Mouse (Mus musculus) gastrocnemius, postnatal 14 days (tissue): Measurements from ENCODE around the gene Scfd2. TPM values are rescaled to one million over a fixed set of nuclear protein-coding genes. Genes with fewer than 3 reads are reported as not detected.

ENCODE experiments used
- DNase-seq: peaks from one replicate; pipeline ENCODE4 v3.0.0; 2021; ENCODE audit warnings: mixed read lengths
- intact Hi-C: fragments of 180-260 bp; cut with DNase I; formaldehyde crosslinking; loops from one replicate; pipeline ENCODE4 v1.15.1; 2025; ENCODE audit warnings: low total_unique reads
- total RNA-seq, 2 experiments: library from RNA; stranded (reverse); gene quantifications; 2 replicates each; pipeline ENCODE4 v1.2.3; 2021

Gene Scfd2
- total RNA-seq, 2 experiments from 2014 or later, result 10.2 to 11.3 TPM

GRCm38 (mm10) chr5:74387143-74387886 lies 144.2 kb downstream of the Scfd2 start:
- intact Hi-C loops, result no loop called here
- peak; percentile 35 for DNase-seq

GRCm38 (mm10) chr5:74380045-74380444 lies 151.5 kb downstream of the Scfd2 start:
- no peak for DNase-seq
- intact Hi-C loops, result no loop called here

- intact Hi-C loops, result no loop called here
- no peak for DNase-seq
These were observed 164.9 kb downstream of the Scfd2 start for GRCm38 (mm10) chr5:74366710-74367101.

- intact Hi-C loops, result no loop called here
- DNase-seq, result no peak
These were observed 165.4 kb downstream of the Scfd2 start for GRCm38 (mm10) chr5:74365984-74366709.

GRCm38 (mm10) chr5:74365408-74365807 lies 166.2 kb downstream of the Scfd2 start:
- DNase-seq, result no peak
- intact Hi-C loops, result no loop called here

GRCm38 (mm10) chr5:74363296-74363695 lies 168.3 kb downstream of the Scfd2 start:
- DNase-seq, result no peak
- intact Hi-C loops, result no loop called here

GRCm38 (mm10) chr5:74361531-74361930 lies 170.0 kb downstream of the Scfd2 start:
- no peak for DNase-seq
- intact Hi-C loops, result no loop called here

GRCm38 (mm10) chr5:74358033-74358432 lies 173.5 kb downstream of the Scfd2 start:
- DNase-seq, result no peak
- intact Hi-C loops, result no loop called here

- intact Hi-C loops, result no loop called here
- no peak for DNase-seq
These were observed 176.0 kb downstream of the Scfd2 start for GRCm38 (mm10) chr5:74355416-74356177.

- intact Hi-C loops, result no loop called here
- no peak for DNase-seq
These were observed 180.7 kb downstream of the Scfd2 start for GRCm38 (mm10) chr5:74350909-74351308.

GRCm38 (mm10) chr5:74348079-74348870 lies 183.3 kb downstream of the Scfd2 start:
- DNase-seq, result no peak
- intact Hi-C loops, result no loop called here

GRCm38 (mm10) chr5:74343045-74343444 lies 188.5 kb downstream of the Scfd2 start:
- DNase-seq, result no peak
- intact Hi-C loops, result no loop called here

- intact Hi-C loops, result no loop called here
- DNase-seq, result no peak
These were observed 189.0 kb downstream of the Scfd2 start for GRCm38 (mm10) chr5:74342557-74342956.

GRCm38 (mm10) chr5:74337491-74337890 lies 194.1 kb downstream of the Scfd2 start:
- intact Hi-C loops, result no loop called here
- no peak for DNase-seq

GRCm38 (mm10) chr5:74336780-74337179 lies 194.8 kb downstream of the Scfd2 start:
- DNase-seq, result peak; percentile 12
- intact Hi-C loops, result no loop called here

- no peak for DNase-seq
- intact Hi-C loops, result no loop called here
These were observed 198.3 kb downstream of the Scfd2 start for GRCm38 (mm10) chr5:74333258-74333657.

- no peak for DNase-seq
- intact Hi-C loops, result no loop called here
These were observed 205.3 kb downstream of the Scfd2 start for GRCm38 (mm10) chr5:74326228-74326627.

GRCm38 (mm10) chr5:74321010-74321746 lies 210.4 kb downstream of the Scfd2 start:
- no peak for DNase-seq
- intact Hi-C loops, result no loop called here

GRCm38 (mm10) chr5:74319551-74319950 lies 212.0 kb downstream of the Scfd2 start:
- no peak for DNase-seq
- intact Hi-C loops, result no loop called here
